Mouse (Mus musculus): ENCODE results near the gene Armc8.

The Armc8 gene

DNA sequence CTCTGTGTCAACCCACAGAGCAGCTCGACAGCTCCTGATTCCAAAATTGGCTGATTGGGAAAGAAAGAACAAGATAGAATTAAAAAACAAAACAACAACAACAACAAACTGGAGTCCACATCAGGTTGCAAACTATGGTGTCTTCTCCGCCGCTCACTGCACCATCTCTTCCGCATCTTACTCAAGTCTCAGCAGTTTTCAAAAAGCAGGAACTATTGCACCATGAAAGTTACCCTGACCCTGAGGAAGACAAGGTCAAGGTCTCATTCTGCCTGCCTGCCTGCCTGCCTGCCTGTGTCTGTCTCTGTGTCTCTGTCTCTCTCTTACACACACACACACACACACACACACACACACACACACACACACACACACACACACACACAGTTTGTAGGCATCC lies 69.4 kb downstream of the Armc8 start:
- no peak for DNase-seq

DNA sequence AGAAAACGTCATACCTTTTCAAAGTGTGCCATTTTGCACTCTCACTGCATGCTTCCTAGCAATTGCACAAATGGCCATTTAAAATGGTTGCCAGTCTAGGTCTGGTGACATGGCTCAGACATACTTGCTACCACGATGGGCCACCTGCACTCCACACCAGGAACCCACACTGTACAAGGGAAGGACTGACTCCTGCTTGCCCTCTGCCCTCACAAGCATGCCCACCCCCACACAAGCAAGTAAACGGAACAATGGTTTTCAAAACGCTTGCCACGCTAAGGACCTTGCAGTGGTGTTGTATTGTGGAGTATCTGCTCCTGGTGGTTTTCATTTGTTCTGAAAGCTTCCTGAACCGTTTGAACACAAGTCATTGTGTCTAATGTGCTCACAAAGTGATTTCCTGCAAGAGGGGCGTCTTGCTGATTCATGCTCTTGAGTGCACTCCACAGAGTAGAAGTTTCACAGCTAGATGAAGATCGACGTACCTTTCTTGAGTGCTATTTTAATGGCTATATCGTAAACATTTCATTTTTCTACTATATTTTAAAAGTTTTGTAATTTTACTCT lies 76.0 kb downstream of the Armc8 start:
- no peak for DNase-seq

DNA sequence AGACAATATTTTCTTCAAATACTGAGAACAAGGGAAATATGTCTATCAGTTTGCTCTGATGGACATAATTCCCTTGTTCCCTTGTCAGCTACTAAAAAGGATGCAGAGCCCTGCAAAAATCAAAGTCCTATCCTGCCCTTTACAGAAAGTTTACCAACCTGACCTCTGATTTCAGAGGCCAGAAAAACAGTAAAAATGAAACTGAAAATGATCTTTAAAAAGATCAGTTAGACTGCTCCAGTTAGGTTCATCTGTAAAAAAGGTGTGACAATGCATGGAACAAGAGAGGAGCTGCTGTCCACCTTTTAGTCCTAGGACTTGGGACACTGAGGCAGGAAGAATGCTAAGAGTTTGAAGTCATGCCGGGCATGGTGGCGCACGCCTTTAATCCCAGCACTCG lies 77.6 kb downstream of the Armc8 start:
- DNase-seq: no peak

- DNase-seq: no peak
Measured at GRCm38 (mm10) chr9:99487841-99488240, 80.9 kb downstream of the Armc8 start.

- DNase-seq: no peak
Measured at GRCm38 (mm10) chr9:99487126-99487695, 81.5 kb downstream of the Armc8 start.

GRCm38 (mm10) chr9:99485144-99485543 lies 83.6 kb downstream of the Armc8 start:
- DNase-seq: no peak

- DNase-seq: no peak
Measured at GRCm38 (mm10) chr9:99484632-99485031, 84.1 kb downstream of the Armc8 start.

DNA sequence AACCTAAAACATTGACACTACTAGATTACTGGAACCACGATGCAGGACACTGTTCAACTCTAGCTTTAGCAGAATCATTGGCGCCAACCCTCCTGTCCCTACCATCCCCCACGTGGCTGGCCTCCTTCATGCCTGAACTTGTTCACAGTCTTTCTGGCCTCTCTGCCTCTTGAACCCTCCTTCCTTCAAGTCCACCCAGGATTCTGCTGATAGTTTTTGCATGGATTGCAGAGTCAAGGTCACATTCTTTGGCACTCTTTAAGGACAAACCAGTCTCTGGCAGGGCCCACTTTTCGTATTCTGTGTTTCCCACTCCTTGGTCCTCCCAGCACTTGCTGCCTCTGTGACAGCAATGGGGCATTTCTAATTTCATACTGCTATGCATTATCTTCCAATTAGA lies 85.5 kb downstream of the Armc8 start:
- DNase-seq: no peak

GRCm38 (mm10) chr9:99480764-99481163 lies 87.9 kb downstream of the Armc8 start:
- DNase-seq: no peak

DNA sequence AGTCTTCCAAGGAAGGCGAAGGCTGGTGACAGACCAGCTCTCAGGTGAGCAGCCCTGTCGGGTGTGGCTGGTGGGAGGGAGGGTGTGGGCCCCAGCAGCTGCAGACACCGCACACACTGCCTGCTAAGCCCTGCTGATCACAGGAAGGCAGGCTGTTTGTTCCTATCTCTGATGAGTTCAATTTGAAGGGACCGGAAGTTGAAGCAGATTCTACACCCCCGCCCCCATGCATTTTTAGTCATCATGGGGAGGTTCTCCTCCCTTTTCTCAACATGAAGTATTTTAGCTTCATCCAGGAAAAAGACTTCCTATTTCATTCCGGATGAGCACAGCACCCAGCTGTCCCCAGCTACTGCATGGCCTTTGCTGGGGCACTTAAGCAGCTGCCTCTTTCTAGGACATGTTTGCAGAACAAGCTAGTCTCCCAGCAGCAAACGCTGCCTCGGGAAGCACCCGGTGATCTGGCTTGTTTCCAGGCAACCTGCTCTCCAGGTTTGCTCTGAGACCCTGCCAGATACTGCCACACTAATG lies 89.5 kb downstream of the Armc8 start:
- DNase-seq: no peak

GRCm38 (mm10) chr9:99471334-99471733 lies 97.4 kb downstream of the Armc8 start:
- DNase-seq: no peak

GRCm38 (mm10) chr9:99470347-99471092 lies 98.2 kb downstream of the Armc8 start:
- DNase-seq: no peak

GRCm38 (mm10) chr9:99469681-99470273 lies 98.9 kb downstream of the Armc8 start:
- DNase-seq: peak; percentile 38

DNA sequence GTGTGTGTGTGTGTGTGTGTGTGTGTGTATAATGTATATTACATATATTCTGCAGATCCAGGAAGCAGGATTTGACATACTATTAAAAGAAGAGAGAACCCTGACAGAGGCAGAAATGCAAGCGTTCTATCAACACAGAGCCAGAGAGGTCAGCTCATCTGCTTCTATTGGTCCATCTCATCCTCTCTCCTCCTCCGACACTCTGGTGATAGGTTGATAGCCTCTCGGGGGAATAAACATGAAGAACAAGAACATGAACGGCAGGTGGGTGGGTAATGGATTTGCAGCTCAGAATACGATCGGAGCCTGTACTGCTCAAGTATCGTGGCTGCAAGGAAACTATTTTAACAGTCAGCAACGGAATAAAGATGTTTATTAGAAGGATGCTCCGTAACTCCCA lies 100.1 kb downstream of the Armc8 start:
- DNase-seq: no peak

GRCm38 (mm10) chr9:99464876-99465275 lies 103.8 kb downstream of the Armc8 start:
- no peak for DNase-seq

DNA sequence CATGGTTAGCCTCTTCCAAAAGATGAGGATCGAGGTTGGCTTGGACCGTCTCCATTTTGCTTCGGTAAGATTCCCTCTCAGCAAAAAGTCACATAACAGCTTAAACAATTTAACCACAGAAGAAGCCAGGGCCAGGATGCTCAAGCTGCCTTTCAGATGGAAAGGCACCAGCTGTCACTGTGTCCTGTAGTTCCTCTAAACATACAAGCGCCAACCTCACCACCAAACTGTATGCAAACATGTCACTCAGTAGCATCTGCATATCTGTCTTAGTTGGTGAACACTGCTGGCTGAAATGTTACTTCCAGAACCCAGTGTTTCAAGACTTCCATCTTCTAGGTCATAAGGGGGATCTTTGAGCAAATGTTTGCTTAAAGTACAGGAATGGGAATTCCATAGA lies 109.0 kb downstream of the Armc8 start:
- DNase-seq: no peak

GRCm38 (mm10) chr9:99458529-99459208 lies 110.0 kb downstream of the Armc8 start:
- peak; percentile 76 for DNase-seq

GRCm38 (mm10) chr9:99454211-99454610 lies 114.5 kb downstream of the Armc8 start:
- DNase-seq: peak; percentile 58

DNA sequence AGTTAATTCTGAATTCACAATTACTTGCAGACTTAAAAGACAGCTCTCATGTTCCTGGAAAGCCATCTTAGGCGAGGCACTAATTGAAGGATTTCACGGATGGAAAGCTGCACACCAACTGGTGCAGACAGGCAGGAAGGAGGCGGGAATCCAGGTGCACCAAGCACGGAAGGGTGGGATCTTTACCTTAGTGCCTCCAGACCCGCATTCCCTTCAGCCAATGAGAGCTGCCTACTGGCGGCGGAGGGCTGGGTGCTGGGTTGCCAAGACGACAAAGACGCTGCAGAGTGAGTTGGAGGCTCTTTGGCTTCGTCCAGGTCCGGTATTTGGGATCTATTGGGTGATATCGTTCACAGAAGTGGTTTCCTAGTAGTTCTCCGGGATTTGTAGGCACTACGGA lies 117.5 kb downstream of the Armc8 start, which contains the start of gene Nme9:
Gene Nme9 (plus strand): TSS at position 315 of the 400 bp plus-strand sequence.
- DNase-seq: peak; percentile 42

- peak; percentile 66 for DNase-seq
Measured at GRCm38 (mm10) chr9:99449886-99450647, 118.6 kb downstream of the Armc8 start.

DNA sequence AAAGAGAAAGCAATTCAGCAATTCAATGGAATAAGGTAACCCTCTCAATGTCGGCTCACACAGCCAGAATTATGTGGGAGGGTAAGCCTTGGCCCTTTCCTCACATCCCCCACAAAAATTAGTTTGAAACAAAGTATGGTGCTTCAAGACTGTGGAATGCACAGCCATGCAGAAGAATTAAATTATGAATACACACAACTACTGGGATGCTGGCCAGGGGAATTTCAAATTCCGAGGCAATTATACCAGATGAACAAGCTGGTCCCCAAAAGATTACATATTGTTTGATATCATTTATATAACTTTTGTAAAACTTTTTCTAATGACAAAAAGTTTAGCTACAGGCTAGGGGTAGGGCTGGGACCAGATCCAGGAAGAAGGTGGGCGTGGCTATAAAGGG lies 121.4 kb downstream of the Armc8 start:
- peak; percentile 91 for DNase-seq

DNA sequence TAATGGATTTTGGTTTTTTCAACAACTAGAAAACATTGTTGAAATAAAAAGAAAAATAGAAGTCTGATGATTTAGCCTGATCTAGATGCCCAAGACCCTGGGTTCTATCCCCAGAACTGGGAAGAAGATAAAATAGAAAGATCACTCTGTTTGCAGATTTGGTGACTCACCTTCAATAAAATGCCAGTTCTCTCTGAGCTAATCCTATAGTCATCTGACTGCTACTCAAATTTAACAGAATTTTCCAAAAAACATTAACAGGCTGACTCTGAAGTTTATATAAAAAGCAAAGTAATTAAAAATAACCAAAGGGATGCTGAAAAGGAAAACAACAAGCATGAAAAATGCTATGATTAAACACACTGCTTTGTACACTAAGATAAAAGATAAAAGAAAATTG lies 122.4 kb downstream of the Armc8 start:
- no peak for DNase-seq
